Comparison of ENCODE assay signal across 8 mouse cellular contexts in the genomic region with DNA sequence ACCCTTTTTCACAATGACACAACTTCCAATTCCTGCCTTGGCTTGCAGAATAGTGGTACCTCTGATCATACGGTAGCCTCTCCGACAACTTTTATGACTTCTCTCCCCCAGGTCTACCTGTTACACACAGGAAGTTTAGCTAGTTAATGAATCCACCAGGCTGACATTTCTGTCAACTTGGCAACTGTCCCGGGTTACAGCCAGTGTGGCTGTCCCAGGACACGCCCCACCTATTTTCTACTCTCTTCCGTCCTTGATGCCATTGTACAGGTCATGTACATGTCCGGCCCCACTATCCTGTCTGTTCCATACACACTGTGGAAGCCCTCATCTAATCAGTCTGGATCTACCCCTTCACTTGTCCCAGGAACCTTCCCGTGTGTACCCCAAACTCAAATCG. TPM values are rescaled to one million over a fixed set of nuclear protein-coding genes. Genes with fewer than 3 reads are reported as not detected.
DNase-seq lines count a peak whose midpoint lies in the region; ATAC-seq and TF ChIP-seq lines count a peak whose summit lies in the region.
"Had no signal": no experiment of that assay in that cellular context is flagged by ENCODE, and none has a peak within 500 bp of the region (broad histone marks: within the 10 kb centered on the region; RNA-seq: fewer than 3 reads in every experiment).

No protein-coding gene starts in this region.

- no peak overlapping the region for H3K4me3 ChIP-seq in midbrain, postnatal 0 days (ENCODE audit: low read depth, low read length)
- no peak overlapping the region for H3K4me3 ChIP-seq in midbrain, embryonic 11.5 days (ENCODE audit: low read depth, low read length)
- no peak overlapping the region for H3K4me3 ChIP-seq in bone marrow, adult 2 months (replicated peaks; ENCODE audit: control insufficient read depth, low read depth, low read length)
- no peak overlapping the region for H3K4me3 ChIP-seq in stomach, embryonic 15.5 days (replicated peaks)
- H3K4me3 ChIP-seq: layer of hippocampus, adult 2 months had no signal

- ATAC-seq in midbrain, postnatal 0 days (ENCODE audit: low FRiP score): no peak
- no peak for ATAC-seq in midbrain, embryonic 11.5 days (ENCODE audit: low FRiP score)
- no peak for ATAC-seq in stomach, embryonic 15.5 days (ENCODE audit: insufficient read depth, low FRiP score, low read depth)

- intact Hi-C loops in left cerebral cortex, postnatal 4 days (cut with DNase I): no loop called here

- H3K4me2 ChIP-seq in midbrain, postnatal 0 days (ENCODE audit: low read depth, low read length, poor library complexity, severe bottlenecking): no peak overlapping the region
- no peak overlapping the region for H3K4me2 ChIP-seq in midbrain, embryonic 11.5 days
- no peak overlapping the region for H3K4me2 ChIP-seq in stomach, embryonic 15.5 days

- TF ChIP-seq POLR2A in bone marrow, adult 2 months (IDR thresholded peaks at IDR 0.05; ENCODE audit: borderline replicate concordance, control insufficient read depth, low read depth, low read length): no peak

- H3K4me1 ChIP-seq in midbrain, postnatal 0 days (ENCODE audit: insufficient read depth, low read length): peaks cover 16% of the 10 kb centered on the region
- H3K4me1 ChIP-seq in midbrain, embryonic 11.5 days (ENCODE audit: control insufficient read depth, insufficient read depth, low read length): peaks cover 32% of the 10 kb centered on the region
- H3K4me1 ChIP-seq in bone marrow, adult 2 months (ENCODE audit: control insufficient read depth, insufficient read depth, low read length): peaks cover 14% of the 10 kb centered on the region
- H3K4me1 ChIP-seq in stomach, embryonic 15.5 days: peaks cover 38% of the 10 kb centered on the region

- DNase-seq in midbrain, postnatal 0 days (ENCODE audit: low spot score): no peak
- DNase-seq in midbrain, embryonic 11.5 days (ENCODE audit: low spot score, missing footprints): no peak
- DNase-seq in kidney, adult 9 months: peak; percentile 96
- DNase-seq in testis, postnatal 10 days (ENCODE audit: low spot score): no peak
- DNase-seq in left cerebral cortex, postnatal 4 days: no peak

- 0 out of 2 replicates have a peak overlapping the region, but pooled peaks have one; percentile 8 for H3K9ac ChIP-seq in midbrain, postnatal 0 days (replicated peaks; ENCODE audit: low read length, poor library complexity, severe bottlenecking)
- H3K9ac ChIP-seq in midbrain, embryonic 11.5 days (ENCODE audit: low read length): no peak overlapping the region
- no peak overlapping the region for H3K9ac ChIP-seq in stomach, embryonic 15.5 days

- no peaks in the 10 kb centered on the region for H3K36me3 ChIP-seq in midbrain, postnatal 0 days (ENCODE audit: insufficient read depth, low read length)
- H3K36me3 ChIP-seq in midbrain, embryonic 11.5 days (ENCODE audit: control insufficient read depth, insufficient read depth, low read length): no peaks in the 10 kb centered on the region
- no peaks in the 10 kb centered on the region for H3K36me3 ChIP-seq in stomach, embryonic 15.5 days

- no peak overlapping the region for H3K27ac ChIP-seq in midbrain, postnatal 0 days (ENCODE audit: low read depth, low read length)
- H3K27ac ChIP-seq in midbrain, embryonic 11.5 days (ENCODE audit: low read depth, low read length): no peak overlapping the region
- H3K27ac ChIP-seq in bone marrow, adult 2 months (ENCODE audit: control insufficient read depth, insufficient read depth, low read depth, low read length, poor library complexity): peak overlapping the region; percentile 65
- peak overlapping the region; percentile 31; the same call in 1 of the 2 replicates for H3K27ac ChIP-seq in stomach, embryonic 15.5 days
- H3K27ac ChIP-seq: layer of hippocampus, adult 2 months had no signal

- no peaks in the 10 kb centered on the region for H3K27me3 ChIP-seq in midbrain, postnatal 0 days (ENCODE audit: insufficient read depth, low read length)
- H3K27me3 ChIP-seq in midbrain, embryonic 11.5 days (ENCODE audit: control insufficient read depth, insufficient read depth, low read length): no peaks in the 10 kb centered on the region
- no peaks in the 10 kb centered on the region for H3K27me3 ChIP-seq in stomach, embryonic 15.5 days (replicated peaks)

- no peak for TF ChIP-seq CTCF in midbrain, postnatal 0 days (IDR thresholded peaks at IDR 0.05)
- no peak for TF ChIP-seq CTCF in bone marrow, adult 2 months (IDR thresholded peaks at IDR 0.05; ENCODE audit: control insufficient read depth, insufficient read depth, low read length)

- 86% methylated on average over 8 of the region's 8 CpGs for WGBS in midbrain, postnatal 0 days
- 91% methylated on average over 8 of the region's 8 CpGs for WGBS in midbrain, embryonic 11.5 days
- WGBS in bone marrow, adult 2 months: 11% methylated on average over 8 of the region's 8 CpGs
- WGBS in stomach, embryonic 15.5 days: 79% methylated on average over 8 of the region's 8 CpGs

- no peaks in the 10 kb centered on the region for H3K9me3 ChIP-seq in midbrain, postnatal 0 days (ENCODE audit: low read length)
- H3K9me3 ChIP-seq in midbrain, embryonic 11.5 days (ENCODE audit: control insufficient read depth, low read length): no peaks in the 10 kb centered on the region
- no peaks in the 10 kb centered on the region for H3K9me3 ChIP-seq in stomach, embryonic 15.5 days

RNA-seq across cellular contexts. Expression of a gene that starts 5.2 kb away (rescaled TPM):
- 36.7 and 44.1 TPM in 2 replicates for total RNA-seq in midbrain, postnatal 0 days (2014; rRNA removed)
- 19.3 and 22.2 TPM in 2 replicates for polyA plus RNA-seq in midbrain, postnatal 0 days (2015; fragmentation: Nextera tagmentation; extraction: Ambion mirVana)
- polyA plus RNA-seq in midbrain, embryonic 11.5 days (2014; fragmentation: Nextera tagmentation; extraction: Ambion mirVana): 28.8 and 30.5 TPM in 2 replicates
- polyA plus RNA-seq in bone marrow, adult 2 months (2011; ENCODE audit: insufficient read depth, insufficient read length, low replicate concordance, missing spikeins): 15.5 and 36.0 TPM in 2 replicates
- 25.2 and 26.8 TPM in 2 replicates for polyA plus RNA-seq in stomach, embryonic 15.5 days (2015; fragmentation: Nextera tagmentation; extraction: Ambion mirVana)
- total RNA-seq in left cerebral cortex, postnatal 4 days (2021): 10 to 100 TPM; 60.8 to 61.4 TPM

RNA-seq across cellular contexts. Expression of a gene that starts 5.3 kb away (rescaled TPM):
- total RNA-seq in midbrain, postnatal 0 days (2014; rRNA removed): 43.6 and 56.4 TPM in 2 replicates
- polyA plus RNA-seq in midbrain, postnatal 0 days (2015; fragmentation: Nextera tagmentation; extraction: Ambion mirVana): 44.5 and 46.5 TPM in 2 replicates
- polyA plus RNA-seq in midbrain, embryonic 11.5 days (2014; fragmentation: Nextera tagmentation; extraction: Ambion mirVana): 63.3 and 63.4 TPM in 2 replicates
- 79.0 and 81.5 TPM in 2 replicates for polyA plus RNA-seq in bone marrow, adult 2 months (2011; ENCODE audit: insufficient read depth, insufficient read length, low replicate concordance, missing spikeins)
- polyA plus RNA-seq in stomach, embryonic 15.5 days (2015; fragmentation: Nextera tagmentation; extraction: Ambion mirVana): 61.4 TPM in 2 replicates
- total RNA-seq in left cerebral cortex, postnatal 4 days (2021): 10 to 100 TPM; 66.3 to 67.5 TPM

RNA-seq across cellular contexts. Expression of a gene that starts 20.5 kb away (rescaled TPM):
- total RNA-seq in midbrain, postnatal 0 days (2014; rRNA removed): 0.55 and 1.2 TPM in 2 replicates
- 0.20 TPM in 1 of 2 replicates, not detected in the other for polyA plus RNA-seq in midbrain, postnatal 0 days (2015; fragmentation: Nextera tagmentation; extraction: Ambion mirVana)
- polyA plus RNA-seq in midbrain, embryonic 11.5 days (2014; fragmentation: Nextera tagmentation; extraction: Ambion mirVana): 0.19 TPM in 1 of 2 replicates, not detected in the other
- polyA plus RNA-seq in bone marrow, adult 2 months (2011; ENCODE audit: insufficient read depth, insufficient read length, low replicate concordance, missing spikeins): 19.4 and 35.6 TPM in 2 replicates
- 3.8 and 4.3 TPM in 2 replicates for polyA plus RNA-seq in stomach, embryonic 15.5 days (2015; fragmentation: Nextera tagmentation; extraction: Ambion mirVana)
- total RNA-seq in left cerebral cortex, postnatal 4 days (2021): under 1 TPM; 0.44 to 0.50 TPM

Comparison
In these comparisons a context has a peak if more than half of its experiments do, and no peak if none do; other contexts are left out.
1. H3K27ac ChIP-seq: peak in bone marrow, adult 2 months (single experiment) and stomach, embryonic 15.5 days (single experiment); none in midbrain, postnatal 0 days (single experiment) and midbrain, embryonic 11.5 days (single experiment).